Mouse (Mus musculus) liver, embryonic 11.5 days (tissue): ENCODE data around the gene Mettl13. TPM values are rescaled to one million over a fixed set of nuclear protein-coding genes. Genes with fewer than 3 reads are reported as not detected.

Experiments used
- ATAC-seq: fragments of 200-750 bp; cut with Nextera tagmentation; replicated peaks from 2 replicates; pipeline ENCODE4 v1.8.0; 2017; ENCODE audit warnings: moderate number of reproducible peaks, mild to moderate bottlenecking, moderate TSS enrichment, moderate library complexity; ENCODE audit not compliant: low FRiP score
- DNase-seq: peaks from one replicate; pipeline ENCODE4 v3.0.0-alpha.2; 2017; ENCODE audit warnings: low spot score
- H3K27ac ChIP-seq: fragments of 300-500 bp; sonication (generic); 2 replicates; pipeline ENCODE4 v1.5.1; 2014; ENCODE audit warnings: mild to moderate bottlenecking, low read depth, low read length, control low read depth
- H3K27me3 ChIP-seq: fragments of 300-500 bp; sonication (generic); replicated peaks from 2 replicates; pipeline ENCODE4 v1.6.1; 2014; ENCODE audit warnings: low read length, mixed read lengths; ENCODE audit not compliant: control insufficient read depth, insufficient read depth
- H3K36me3 ChIP-seq: fragments of 300-500 bp; sonication (generic); 2 replicates; pipeline ENCODE4 v1.6.1; 2014; ENCODE audit warnings: mild to moderate bottlenecking, low read length, moderate library complexity, mixed read lengths; ENCODE audit not compliant: control insufficient read depth, insufficient read depth
- H3K4me1 ChIP-seq: fragments of 300-500 bp; sonication (generic); replicated peaks from 2 replicates; pipeline ENCODE4 v1.6.1; 2014; ENCODE audit warnings: low read length, mixed read lengths; ENCODE audit not compliant: control insufficient read depth, insufficient read depth
- H3K4me2 ChIP-seq: fragments of 300-500 bp; sonication (generic); 2 replicates; pipeline ENCODE4 v1.6.1; 2014; ENCODE audit warnings: mild to moderate bottlenecking, control low read depth, moderate library complexity
- H3K4me3 ChIP-seq: fragments of 300-500 bp; sonication (generic); 2 replicates; pipeline ENCODE4 v1.5.1; 2014; ENCODE audit warnings: low read depth, low read length, control low read depth
- H3K9ac ChIP-seq: fragments of 300-500 bp; sonication (generic); 2 replicates; pipeline ENCODE4 v1.6.1; 2014; ENCODE audit warnings: low read depth, low read length, control low read depth
- H3K9me3 ChIP-seq: fragments of 300-500 bp; sonication (generic); 2 replicates; pipeline ENCODE4 v1.6.1; 2016; ENCODE audit warnings: low read length, inconsistent platforms, mixed read lengths; ENCODE audit not compliant: control insufficient read depth
- WGBS: fragments of 180-500 bp; shearing (Covaris S2); extraction: QIAGEN DNeasy Blood & Tissue Kit; methylation state at CpG from one replicate; pipeline ENCODE4 v1.1.7; 2014; 5-methylcytosine and 5-hydroxymethylcytosine counted together
- polyA plus RNA-seq: library from polyadenylated mRNA; unstranded; fragments of >200 nt; fragmentation: Nextera tagmentation; extraction: Ambion mirVana; gene quantifications from 2 replicates; pipeline ENCODE4 v1.2.1, GENCODE M21; 2014

Gene Mettl13
- polyA plus RNA-seq, result 31.3 and 31.8 TPM in 2 replicates

DNA sequence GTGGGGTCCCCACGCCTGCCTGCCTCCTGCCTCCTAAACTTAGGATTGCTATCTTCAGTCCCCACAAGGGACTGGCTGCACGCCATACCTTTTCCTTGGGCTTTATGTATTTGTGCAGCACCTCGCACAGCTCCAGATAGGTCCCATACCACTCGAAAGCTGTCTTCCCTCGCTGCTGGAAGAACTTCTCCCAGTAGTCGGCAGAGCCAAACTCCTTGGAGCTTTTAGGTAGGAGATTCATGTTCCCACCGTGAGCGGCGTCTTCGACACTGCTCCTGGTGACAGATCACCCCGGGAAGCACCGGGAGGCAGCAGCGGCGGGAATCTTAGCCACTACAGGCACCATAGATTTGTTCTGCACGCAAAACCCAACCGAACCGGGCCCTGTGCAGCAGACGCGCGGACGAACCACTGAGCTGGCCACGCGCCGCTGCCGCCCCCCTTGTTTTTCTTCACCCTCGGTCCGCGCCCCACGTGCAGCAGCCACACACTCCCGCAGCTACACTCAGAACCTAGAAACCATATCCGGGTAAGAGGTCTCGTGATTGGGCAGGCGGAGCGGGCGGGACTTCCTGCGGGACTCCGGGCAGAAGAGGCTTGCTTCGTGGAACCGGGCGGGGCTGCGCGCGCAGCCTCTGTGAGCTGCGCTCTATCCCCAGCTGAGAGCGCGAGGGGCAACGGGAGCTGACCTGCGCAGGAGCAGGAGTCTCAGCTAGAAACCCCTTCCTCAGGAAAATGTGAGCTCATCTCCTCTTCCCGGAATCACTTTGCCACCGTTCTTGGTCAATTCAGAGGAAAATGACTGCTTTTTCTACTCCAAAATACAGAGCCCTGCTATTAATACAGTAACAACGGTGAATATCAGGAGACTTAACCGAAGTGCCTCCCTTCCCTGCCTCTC is at the start of gene Mettl13:
TSS of gene Mettl13 (minus strand) at position 536 of the 901 bp plus-strand sequence.
- under 1% methylated on average over 52 of the region's 52 CpGs for WGBS
- H3K27ac ChIP-seq, result peak within 1 kb of the TSS; percentile 70
- peaks cover 8% of the 10 kb centered on the region for H3K4me1 ChIP-seq
- ATAC-seq (peak; percentile 97), DNase-seq (peak; percentile 90)
- H3K4me2 ChIP-seq, result peak within 1 kb of the TSS; percentile 79
- H3K27me3 ChIP-seq, result no peaks in the 10 kb centered on the region
- H3K9me3 ChIP-seq, result no peaks in the 10 kb centered on the region
- peaks cover 23% of the 10 kb centered on the region for H3K36me3 ChIP-seq
- peak within 1 kb of the TSS; percentile 85 for H3K9ac ChIP-seq
- peak within 1 kb of the TSS; percentile 83 for H3K4me3 ChIP-seq

DNA sequence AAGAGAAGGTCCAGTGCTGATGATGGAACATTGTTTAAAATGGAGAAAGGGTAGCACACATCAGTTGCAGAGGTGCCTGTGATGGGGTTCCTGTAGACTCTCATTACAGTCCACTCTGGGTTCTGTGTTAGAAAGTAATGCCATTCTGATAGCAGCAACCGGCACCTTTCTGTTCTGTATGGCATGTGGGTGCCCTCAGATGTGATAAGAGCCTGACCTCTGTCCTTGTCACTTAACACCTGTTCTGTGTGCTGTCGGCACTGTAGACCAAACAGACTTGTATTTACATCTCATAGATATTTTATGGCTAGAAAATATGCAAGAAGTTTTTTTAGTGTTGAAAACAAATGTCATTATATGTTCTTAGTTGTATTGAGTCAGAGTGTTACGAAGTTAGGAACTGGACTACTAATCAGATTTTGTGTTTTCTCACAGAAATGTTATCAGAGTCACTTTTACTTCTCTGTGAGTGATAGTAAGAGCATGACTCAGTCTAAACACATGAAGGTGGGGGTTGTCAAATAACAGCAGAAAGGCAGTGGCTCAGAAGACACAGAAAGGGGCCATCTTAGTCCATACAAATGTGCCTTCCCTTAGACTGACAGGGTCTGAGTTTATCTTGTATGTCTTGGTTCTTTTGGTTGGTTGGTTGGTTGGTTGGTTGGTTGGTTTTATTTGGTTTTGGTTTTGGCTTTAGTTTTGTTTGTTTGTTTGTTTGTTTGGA is 49.2 kb upstream of the Mettl13 start:
- WGBS, result 46% methylated on average over 3 of the region's 3 CpGs
- peaks cover 3% of the 10 kb centered on the region for H3K36me3 ChIP-seq
- no peaks in the 10 kb centered on the region for H3K4me1 ChIP-seq
- no peak overlapping the region for H3K4me3 ChIP-seq
- H3K27me3 ChIP-seq, result no peaks in the 10 kb centered on the region
- H3K9me3 ChIP-seq, result no peaks in the 10 kb centered on the region
- no peak overlapping the region for H3K4me2 ChIP-seq
- no peak overlapping the region for H3K9ac ChIP-seq
- DNase-seq (no peak), ATAC-seq (peak; percentile 62; the same call in 1 of the 2 replicates)
- H3K27ac ChIP-seq, result no peak overlapping the region

DNA sequence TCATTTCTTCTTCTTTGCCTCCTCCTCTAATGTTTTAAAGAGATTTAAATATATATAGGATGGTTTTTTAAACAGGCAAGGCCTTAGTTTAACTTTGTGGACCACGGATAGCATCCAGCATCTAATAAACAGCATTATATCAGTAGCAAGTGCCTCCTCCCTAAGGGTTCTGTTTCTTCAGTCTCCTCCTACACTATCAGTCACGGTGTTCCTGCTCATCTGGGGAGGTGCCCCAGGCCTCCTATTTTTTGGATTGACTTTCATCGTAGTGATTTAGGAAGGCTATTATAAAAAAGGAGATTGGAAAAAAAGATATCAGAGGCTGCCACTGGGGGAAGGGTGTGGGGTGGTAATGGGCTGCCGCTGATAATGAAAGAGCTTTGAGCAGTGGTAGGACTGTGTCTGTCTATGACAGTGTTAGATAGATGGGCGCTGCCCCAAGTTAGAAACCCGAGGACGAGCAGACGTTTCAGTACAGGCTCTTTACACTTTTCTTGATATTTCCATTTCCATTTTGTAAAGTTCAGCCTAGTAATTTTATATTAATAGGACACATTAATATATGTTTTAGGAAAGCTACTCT is 42.2 kb upstream of the Mettl13 start:
- DNase-seq (no peak), ATAC-seq (peak; percentile 91)
- Histone ChIP-seq H3K27ac (no peak overlapping the region), H3K9ac (no peak overlapping the region), H3K4me3 (no peak overlapping the region), H3K36me3 (peaks cover 3% of the 10 kb centered on the region; the same call in 1 of the 2 replicates), H3K4me2 (no peak overlapping the region; the same call in 1 of the 2 replicates), H3K27me3 (no peaks in the 10 kb centered on the region), H3K9me3 (no peaks in the 10 kb centered on the region), H3K4me1 (peaks cover 7% of the 10 kb centered on the region; the same call in 1 of the 2 replicates)
- WGBS, result 40% methylated on average over 8 of the region's 8 CpGs

DNA sequence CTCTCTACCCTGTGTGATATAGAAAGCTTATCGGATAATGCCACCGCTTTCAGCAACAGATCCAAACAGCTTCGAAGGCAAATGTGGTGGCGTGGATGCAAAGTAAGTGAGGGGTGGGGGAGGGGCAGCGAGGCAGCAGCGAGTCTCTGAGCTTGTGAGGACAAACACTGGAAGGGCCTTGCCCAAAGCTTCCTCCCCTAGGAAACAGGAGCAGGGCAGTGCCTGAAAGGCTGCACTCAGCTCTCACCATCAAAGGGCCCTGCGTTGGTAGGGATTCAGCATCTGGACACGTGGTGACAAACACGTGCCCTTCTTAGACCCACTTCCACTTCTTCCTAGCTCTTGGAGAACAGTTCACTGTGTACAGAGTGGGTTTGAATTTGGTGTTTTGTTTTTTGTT is 41.1 kb upstream of the Mettl13 start:
- DNase-seq (no peak), ATAC-seq (no peak)
- WGBS, result 23% methylated on average over 9 of the region's 9 CpGs
- H3K4me3 ChIP-seq, result no peak overlapping the region
- peaks cover 7% of the 10 kb centered on the region; the same call in 1 of the 2 replicates for H3K4me1 ChIP-seq
- peaks cover 2% of the 10 kb centered on the region; the same call in 1 of the 2 replicates for H3K36me3 ChIP-seq
- H3K27ac ChIP-seq, result no peak overlapping the region
- H3K9ac ChIP-seq, result no peak overlapping the region
- H3K4me2 ChIP-seq, result peak overlapping the region; percentile 36; the same call in 1 of the 2 replicates
- no peaks in the 10 kb centered on the region for H3K27me3 ChIP-seq
- H3K9me3 ChIP-seq, result no peaks in the 10 kb centered on the region

DNA sequence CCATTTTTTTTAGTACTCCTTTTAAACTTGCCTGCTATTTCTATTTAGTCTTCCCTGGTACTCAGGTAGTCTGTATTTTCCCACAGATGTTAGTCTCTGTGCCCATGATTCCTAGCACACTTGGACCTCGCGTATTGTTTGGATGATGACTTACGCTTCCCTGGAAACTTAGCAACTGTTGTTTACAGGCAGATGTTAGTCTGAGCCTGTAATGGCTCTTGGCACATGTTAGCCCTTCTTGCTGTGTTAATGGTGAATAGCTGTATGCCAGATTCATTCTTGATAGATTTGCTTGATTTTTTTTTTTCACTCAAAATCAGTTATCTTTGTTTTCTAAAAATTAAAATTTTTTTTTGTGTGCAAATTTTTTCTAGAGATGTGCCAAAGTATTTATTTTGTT is 40.3 kb upstream of the Mettl13 start:
- 91% methylated on average over 3 of the region's 3 CpGs for WGBS
- no peak for ATAC-seq
- Histone ChIP-seq H3K4me3 (no peak overlapping the region), H3K9ac (no peak overlapping the region), H3K27ac (no peak overlapping the region), H3K9me3 (no peaks in the 10 kb centered on the region), H3K4me1 (peaks cover 7% of the 10 kb centered on the region; the same call in 1 of the 2 replicates), H3K27me3 (no peaks in the 10 kb centered on the region), H3K4me2 (no peak overlapping the region), H3K36me3 (peaks cover 5% of the 10 kb centered on the region; the same call in 1 of the 2 replicates)
- DNase-seq, result no peak

DNA sequence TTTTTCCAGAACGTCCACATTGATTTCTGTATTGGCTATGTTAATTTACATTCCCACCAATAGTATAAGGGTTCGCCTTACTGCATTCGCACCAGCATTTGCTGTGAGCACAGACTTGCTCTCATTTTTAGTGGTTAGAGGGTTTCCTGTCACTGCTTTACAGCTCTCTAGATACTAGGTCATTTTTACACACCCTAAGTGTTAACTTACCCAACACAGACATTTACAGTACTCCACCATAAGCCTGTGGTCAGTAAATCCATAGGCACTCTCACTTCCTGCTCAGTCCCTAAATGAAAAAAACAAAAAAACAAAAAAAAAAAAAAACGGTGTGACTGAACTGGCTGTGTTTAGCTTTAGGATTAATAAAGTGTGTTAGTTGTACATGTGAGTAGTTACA is 37.9 kb upstream of the Mettl13 start:
- Histone ChIP-seq H3K27ac (no peak overlapping the region), H3K4me3 (no peak overlapping the region), H3K27me3 (no peaks in the 10 kb centered on the region), H3K4me2 (no peak overlapping the region), H3K36me3 (peaks cover 6% of the 10 kb centered on the region; the same call in 1 of the 2 replicates), H3K9ac (no peak overlapping the region), H3K9me3 (no peaks in the 10 kb centered on the region), H3K4me1 (peaks cover 7% of the 10 kb centered on the region; the same call in 1 of the 2 replicates)
- DNase-seq, result no peak
- no peak for ATAC-seq
- WGBS, result 80% methylated on average over 4 of the region's 4 CpGs

DNA sequence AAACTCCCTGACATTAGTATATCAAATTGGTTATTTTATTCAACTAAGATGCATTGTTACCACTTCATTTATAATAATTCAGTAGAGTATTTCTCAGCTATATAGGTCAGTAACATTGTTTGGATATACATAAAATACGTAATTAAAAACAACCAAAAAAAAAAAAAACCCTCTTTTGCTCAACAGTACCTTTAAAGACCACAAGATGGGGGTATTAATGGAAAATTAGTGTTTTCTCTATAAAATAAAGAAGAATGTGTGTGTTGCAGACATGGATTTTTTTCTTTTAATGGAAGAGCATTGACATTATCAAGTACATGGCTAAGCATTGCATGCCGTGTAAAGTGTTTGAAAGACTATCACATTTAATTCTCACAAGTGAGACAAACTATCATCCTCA is 34.5 kb upstream of the Mettl13 start:
- no peak overlapping the region for H3K4me2 ChIP-seq
- no peak overlapping the region for H3K27ac ChIP-seq
- no peaks in the 10 kb centered on the region for H3K27me3 ChIP-seq
- no peaks in the 10 kb centered on the region for H3K4me1 ChIP-seq
- 83% methylated on average over 2 of the region's 2 CpGs for WGBS
- H3K9ac ChIP-seq, result no peak overlapping the region
- H3K4me3 ChIP-seq, result no peak overlapping the region
- peaks cover 6% of the 10 kb centered on the region; the same call in 1 of the 2 replicates for H3K36me3 ChIP-seq
- DNase-seq, result no peak
- ATAC-seq, result no peak
- H3K9me3 ChIP-seq, result no peaks in the 10 kb centered on the region

DNA sequence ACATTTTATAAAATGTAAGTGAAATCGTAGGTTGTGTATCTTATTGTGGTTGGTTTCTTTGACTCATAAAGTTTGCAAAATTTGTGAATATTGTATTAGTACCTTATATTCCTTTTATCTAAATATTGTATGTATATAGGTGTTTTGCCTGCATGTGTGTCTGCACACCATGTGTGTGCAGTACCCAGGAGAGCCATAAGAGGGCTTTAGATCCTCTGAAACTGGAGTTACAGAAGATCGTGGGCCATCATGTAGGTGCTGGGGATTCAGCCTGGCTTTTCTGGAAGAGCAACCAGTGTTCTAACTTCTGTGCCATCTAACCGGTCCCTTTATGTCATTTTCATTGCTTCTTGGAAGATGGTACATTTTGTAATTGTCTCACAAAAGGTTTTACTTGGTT is 26.7 kb upstream of the Mettl13 start:
- Histone ChIP-seq H3K9ac (no peak overlapping the region), H3K4me1 (no peaks in the 10 kb centered on the region; the same call in 1 of the 2 replicates), H3K4me3 (no peak overlapping the region), H3K27ac (no peak overlapping the region), H3K4me2 (no peak overlapping the region), H3K27me3 (no peaks in the 10 kb centered on the region), H3K36me3 (peaks cover 14% of the 10 kb centered on the region), H3K9me3 (peaks cover 3% of the 10 kb centered on the region; the same call in 1 of the 2 replicates)
- no peak for DNase-seq
- WGBS, result 91% methylated on average over 3 of the region's 3 CpGs
- ATAC-seq, result no peak
